Mouse (Mus musculus): ENCODE measurements around the gene Nabp1.

DNA sequence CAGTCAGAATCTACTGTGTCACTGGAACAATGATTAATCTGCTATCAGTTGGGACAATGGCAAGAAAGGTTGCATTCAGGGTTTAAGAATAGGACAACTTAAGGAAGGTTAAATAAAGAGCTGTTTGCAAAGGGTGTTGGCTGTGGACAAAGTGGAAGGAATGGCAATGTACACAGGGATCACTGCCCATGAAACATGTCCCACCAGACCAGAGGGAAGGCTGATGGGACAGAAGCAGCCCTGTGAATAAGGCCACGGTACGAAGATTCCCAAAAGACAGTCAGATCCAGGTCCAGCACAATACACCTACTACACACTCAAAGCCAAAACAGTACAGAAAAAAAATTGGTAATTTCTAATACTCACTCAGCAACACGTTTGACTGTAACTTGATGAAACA is 30.3 kb upstream of the Nabp1 start:
- TF ChIP-seq GATA1 (IDR thresholded peaks at IDR 0.05; ENCODE audit: low read length) (no peak), TAL1 (IDR thresholded peaks at IDR 0.05; ENCODE audit: low read length) (no peak)

All from erythroblast, embryonic 14.5 days (primary cell).